Mouse (Mus musculus) spleen, postnatal 0 days (tissue): ENCODE results near the gene Gm10447. TPM values are rescaled to one million over a fixed set of nuclear protein-coding genes. Genes with fewer than 3 reads are reported as not detected.

Source experiments
- polyA plus RNA-seq: library from polyadenylated mRNA; unstranded; fragments of >200 nt; fragmentation: Nextera tagmentation; extraction: Ambion mirVana; gene quantifications from 2 replicates; pipeline ENCODE4 v1.2.1, GENCODE M21; 2015

The Gm10447 gene
- polyA plus RNA-seq: not detected in 2 replicates

GRCm38 (mm10) chr11:53456474-53457371, at the start of gene Gm10447, which contains the start of gene Shroom1:
TSS of gene Gm10447 (minus strand) at chr11:53457110.
TSS of gene Shroom1 (plus strand) at chr11:53457205.

GRCm38 (mm10) chr11:53479783-53480301, 22.9 kb upstream of the Gm10447 start, which contains the start of the genes Gm9945 and Sowaha:
TSS of gene Gm9945 (plus strand) at chr11:53480166.
TSS of gene Sowaha (minus strand) at chr11:53480274.

GRCm38 (mm10) chr11:53469968-53470695, 13.2 kb upstream of the Gm10447 start, which contains the start of gene Gm9837:
TSS of gene Gm9837 (minus strand) at chr11:53470479.

GRCm38 (mm10) chr11:53430670-53431346, 26.1 kb downstream of the Gm10447 start, which contains the start of the genes Uqcrq and Gdf9:
TSS of gene Uqcrq (minus strand) at chr11:53430831.
TSS of gene Gdf9 (plus strand) at chr11:53431023.

GRCm38 (mm10) chr11:53423036-53423435, 33.9 kb downstream of the Gm10447 start, which contains the start of gene Leap2:
TSS of gene Leap2 (minus strand) at chr11:53423170.

Other genes starting within 250 kb of the Gm10447 start
- gene Hspa4, start 156.7 kb downstream of the Gm10447 start, polyA plus RNA-seq: 57.7 TPM in 2 replicates
- gene Zcchc10, start 132.4 kb downstream of the Gm10447 start, polyA plus RNA-seq: 16.6 and 17.1 TPM in 2 replicates
- 13.4 and 17.5 TPM in 2 replicates for gene Aff4, start 106.3 kb downstream of the Gm10447 start, polyA plus RNA-seq
- 0.27 TPM in 1 of 2 replicates, not detected in the other for gene Leap2, start 33.9 kb downstream of the Gm10447 start, polyA plus RNA-seq
- gene Uqcrq, start 26.3 kb downstream of the Gm10447 start, polyA plus RNA-seq: 515 and 595 TPM in 2 replicates
- 0.45 and 0.58 TPM in 2 replicates for gene Gdf9, start 26.1 kb downstream of the Gm10447 start, polyA plus RNA-seq
- 0.13 and 0.22 TPM in 2 replicates for gene Shroom1, start 95 bp upstream of the Gm10447 start, polyA plus RNA-seq
- gene Gm9837, start 13.4 kb upstream of the Gm10447 start, polyA plus RNA-seq: not detected in 2 replicates
- gene Gm9945, start 23.1 kb upstream of the Gm10447 start, polyA plus RNA-seq: 0.87 and 1.1 TPM in 2 replicates
- gene Sowaha, start 23.2 kb upstream of the Gm10447 start, polyA plus RNA-seq: 15.1 and 15.2 TPM in 2 replicates
- gene Sept8, start 62.1 kb upstream of the Gm10447 start, polyA plus RNA-seq: 27.8 and 29.4 TPM in 2 replicates
- gene Kif3a, start 110.3 kb upstream of the Gm10447 start, polyA plus RNA-seq: 18.1 and 19.0 TPM in 2 replicates
- gene Il4, start 161.6 kb upstream of the Gm10447 start, polyA plus RNA-seq: 2.4 and 3.7 TPM in 2 replicates
- gene Il13, start 177.6 kb upstream of the Gm10447 start, polyA plus RNA-seq: not detected in 2 replicates